Mouse (Mus musculus) heart, embryonic 12.5 days (tissue): ENCODE measurements around the gene Trpm5. TPM values are rescaled to one million over a fixed set of nuclear protein-coding genes. Genes with fewer than 3 reads are reported as not detected.

ENCODE experiments used
- ATAC-seq: fragments of 200-750 bp; cut with Nextera tagmentation; 2 replicates; pipeline ENCODE4 v1.8.0; 2017; ENCODE audit warnings: moderate TSS enrichment, moderate library complexity; ENCODE audit not compliant: insufficient number of reproducible peaks, low FRiP score
- H3K27ac ChIP-seq: fragments of 300-500 bp; sonication (generic); 2 replicates; pipeline ENCODE4 v1.5.1; 2016; ENCODE audit warnings: mild to moderate bottlenecking, moderate library complexity; ENCODE audit not compliant: poor library complexity, severe bottlenecking
- H3K27me3 ChIP-seq: fragments of 300-500 bp; sonication (generic); replicated peaks from 2 replicates; pipeline ENCODE4 v1.6.1; 2016; ENCODE audit warnings: mild to moderate bottlenecking, moderate library complexity
- H3K36me3 ChIP-seq: fragments of 300-500 bp; sonication (generic); 2 replicates; pipeline ENCODE4 v1.6.1; 2016; ENCODE audit warnings: mild to moderate bottlenecking, moderate library complexity
- H3K4me1 ChIP-seq: fragments of 300-500 bp; sonication (generic); replicated peaks from 2 replicates; pipeline ENCODE4 v1.6.1; 2016; ENCODE audit warnings: mild to moderate bottlenecking
- H3K4me2 ChIP-seq: fragments of 300-500 bp; sonication (generic); 2 replicates; pipeline ENCODE4 v1.6.1; 2016; ENCODE audit warnings: mild to moderate bottlenecking, moderate library complexity
- H3K4me3 ChIP-seq: fragments of 300-500 bp; sonication (generic); 2 replicates; pipeline ENCODE4 v1.5.1; 2016; ENCODE audit warnings: mild to moderate bottlenecking
- H3K9ac ChIP-seq: fragments of 300-500 bp; sonication (generic); 2 replicates; pipeline ENCODE4 v1.6.1; 2016; ENCODE audit warnings: mild to moderate bottlenecking, moderate library complexity
- H3K9me3 ChIP-seq: fragments of 300-500 bp; sonication (generic); replicated peaks from 2 replicates; pipeline ENCODE4 v1.6.1; 2016; ENCODE audit warnings: mild to moderate bottlenecking, moderate library complexity
- WGBS: fragments of 180-500 bp; shearing (Covaris S2); methylation state at CpG from one replicate; pipeline ENCODE4 v1.1.7; 2016; 5-methylcytosine and 5-hydroxymethylcytosine counted together
- polyA plus RNA-seq: library from polyadenylated mRNA; unstranded; fragments of >200 nt; fragmentation: Nextera tagmentation; extraction: Ambion mirVana; gene quantifications from 2 replicates; pipeline ENCODE4 v1.2.1, GENCODE M21; 2016

The Trpm5 gene
- polyA plus RNA-seq, 1 experiment from 2014 or later: 3.8 TPM

GRCm38 (mm10) chr7:143037306-143037705 lies 57.1 kb downstream of the Trpm5 start:
- 88% methylated on average over 4 of the region's 4 CpGs for WGBS
- Histone ChIP-seq H3K27ac (no peak overlapping the region), H3K4me3 (no peak overlapping the region), H3K9me3 (no peaks in the 10 kb centered on the region), H3K4me1 (peaks cover 20% of the 10 kb centered on the region), H3K9ac (no peak overlapping the region), H3K4me2 (no peak overlapping the region), H3K27me3 (no peaks in the 10 kb centered on the region), H3K36me3 (0 out of 2 replicates have a peak, but pooled peaks cover 5% of the 10 kb centered on the region)
- ATAC-seq: no peak

- Histone ChIP-seq H3K36me3 (0 out of 2 replicates have a peak, but pooled peaks cover 5% of the 10 kb centered on the region), H3K4me3 (no peak overlapping the region), H3K4me1 (peaks cover 17% of the 10 kb centered on the region), H3K27me3 (no peaks in the 10 kb centered on the region), H3K27ac (no peak overlapping the region), H3K9me3 (no peaks in the 10 kb centered on the region), H3K9ac (no peak overlapping the region), H3K4me2 (no peak overlapping the region)
- no peak for ATAC-seq
- 77% methylated on average over 3 of the region's 3 CpGs for WGBS
These were observed 57.7 kb downstream of the Trpm5 start for GRCm38 (mm10) chr7:143036787-143037186.

- ATAC-seq: no peak
- WGBS: 84% methylated on average over 8 of the region's 8 CpGs
- H3K9ac ChIP-seq: no peak overlapping the region
- H3K4me1 ChIP-seq: peaks cover 4% of the 10 kb centered on the region
- 0 out of 2 replicates have a peak, but pooled peaks cover 5% of the 10 kb centered on the region for H3K36me3 ChIP-seq
- no peak overlapping the region for H3K4me2 ChIP-seq
- H3K27me3 ChIP-seq: no peaks in the 10 kb centered on the region
- no peak overlapping the region for H3K27ac ChIP-seq
- H3K4me3 ChIP-seq: no peak overlapping the region
- no peaks in the 10 kb centered on the region for H3K9me3 ChIP-seq
These were observed 59.7 kb downstream of the Trpm5 start for GRCm38 (mm10) chr7:143034519-143035450.

GRCm38 (mm10) chr7:143034112-143034511 lies 60.3 kb downstream of the Trpm5 start:
- Histone ChIP-seq H3K27ac (no peak overlapping the region), H3K27me3 (no peaks in the 10 kb centered on the region), H3K4me1 (peaks cover 4% of the 10 kb centered on the region), H3K4me2 (no peak overlapping the region), H3K36me3 (0 out of 2 replicates have a peak, but pooled peaks cover 5% of the 10 kb centered on the region), H3K9me3 (no peaks in the 10 kb centered on the region), H3K4me3 (no peak overlapping the region), H3K9ac (no peak overlapping the region)
- no peak for ATAC-seq
- 89% methylated on average over 2 of the region's 2 CpGs for WGBS

GRCm38 (mm10) chr7:143033581-143033980 lies 60.9 kb downstream of the Trpm5 start:
- Histone ChIP-seq H3K4me2 (no peak overlapping the region), H3K4me3 (no peak overlapping the region), H3K36me3 (0 out of 2 replicates have a peak, but pooled peaks cover 5% of the 10 kb centered on the region), H3K27ac (no peak overlapping the region), H3K4me1 (peaks cover 4% of the 10 kb centered on the region), H3K9ac (no peak overlapping the region), H3K9me3 (no peaks in the 10 kb centered on the region), H3K27me3 (no peaks in the 10 kb centered on the region)
- no peak for ATAC-seq
- WGBS: 72% methylated on average over 4 of the region's 4 CpGs

- Histone ChIP-seq H3K9me3 (no peaks in the 10 kb centered on the region), H3K4me1 (peaks cover 15% of the 10 kb centered on the region), H3K9ac (no peak overlapping the region), H3K4me2 (no peak overlapping the region), H3K4me3 (no peak overlapping the region), H3K27me3 (no peaks in the 10 kb centered on the region), H3K36me3 (0 out of 2 replicates have a peak, but pooled peaks cover 5% of the 10 kb centered on the region), H3K27ac (no peak overlapping the region)
- 51% methylated on average over 1 of the region's 1 CpGs for WGBS
- no peak for ATAC-seq
These were observed 62.6 kb downstream of the Trpm5 start for GRCm38 (mm10) chr7:143031816-143032215.

GRCm38 (mm10) chr7:143027196-143027595 lies 67.2 kb downstream of the Trpm5 start:
- Histone ChIP-seq H3K4me1 (peaks cover 15% of the 10 kb centered on the region), H3K27ac (no peak overlapping the region), H3K9ac (no peak overlapping the region), H3K9me3 (peaks cover 4% of the 10 kb centered on the region; the same call in 1 of the 2 replicates), H3K36me3 (peaks cover 8% of the 10 kb centered on the region; the same call in 1 of the 2 replicates), H3K27me3 (no peaks in the 10 kb centered on the region), H3K4me2 (no peak overlapping the region), H3K4me3 (no peak overlapping the region)
- ATAC-seq: no peak
- WGBS: 87% methylated on average over 4 of the region's 4 CpGs

GRCm38 (mm10) chr7:143025496-143025895 lies 68.9 kb downstream of the Trpm5 start:
- peaks cover 8% of the 10 kb centered on the region; the same call in 1 of the 2 replicates for H3K36me3 ChIP-seq
- no peak overlapping the region for H3K9ac ChIP-seq
- H3K27ac ChIP-seq: no peak overlapping the region
- 85% methylated on average over 3 of the region's 3 CpGs for WGBS
- no peaks in the 10 kb centered on the region for H3K27me3 ChIP-seq
- no peak overlapping the region for H3K4me3 ChIP-seq
- ATAC-seq: no peak
- H3K9me3 ChIP-seq: peaks cover 4% of the 10 kb centered on the region; the same call in 1 of the 2 replicates
- no peak overlapping the region for H3K4me2 ChIP-seq
- H3K4me1 ChIP-seq: peaks cover 15% of the 10 kb centered on the region; the same call in 1 of the 2 replicates

GRCm38 (mm10) chr7:143024293-143024692 lies 70.1 kb downstream of the Trpm5 start:
- H3K27me3 ChIP-seq: no peaks in the 10 kb centered on the region
- no peak overlapping the region for H3K27ac ChIP-seq
- H3K36me3 ChIP-seq: peaks cover 8% of the 10 kb centered on the region; the same call in 1 of the 2 replicates
- H3K4me1 ChIP-seq: peaks cover 15% of the 10 kb centered on the region; the same call in 1 of the 2 replicates
- no peak overlapping the region for H3K9ac ChIP-seq
- no peak for ATAC-seq
- no peak overlapping the region for H3K4me3 ChIP-seq
- WGBS: 71% methylated on average over 1 of the region's 1 CpGs
- H3K4me2 ChIP-seq: no peak overlapping the region
- peaks cover 4% of the 10 kb centered on the region; the same call in 1 of the 2 replicates for H3K9me3 ChIP-seq

- no peak for ATAC-seq
- Histone ChIP-seq H3K36me3 (peaks cover 8% of the 10 kb centered on the region; the same call in 1 of the 2 replicates), H3K4me1 (peaks cover 15% of the 10 kb centered on the region; the same call in 1 of the 2 replicates), H3K9me3 (peaks cover 4% of the 10 kb centered on the region; the same call in 1 of the 2 replicates), H3K27ac (no peak overlapping the region), H3K27me3 (no peaks in the 10 kb centered on the region), H3K4me3 (no peak overlapping the region), H3K9ac (no peak overlapping the region), H3K4me2 (no peak overlapping the region)
- 87% methylated on average over 2 of the region's 2 CpGs for WGBS
These were observed 70.9 kb downstream of the Trpm5 start for GRCm38 (mm10) chr7:143023499-143023898.
